Mouse (Mus musculus) ES-E14 (cell line): ENCODE measurements at regions not wholly inside any gene's neighbourhood (a gene's known extent, or its start where the extent isn't known, plus 50 kb on each side); places are given as distances from the start of the nearest gene placed in this dataset.

ENCODE experiments used
- MAFK ChIP-seq: IDR thresholded peaks from 2 replicates; pipeline ENCODE4 v1.6.1; 2014; ENCODE audit warnings: mild to moderate bottlenecking, low read depth, low read length, inconsistent platforms; ENCODE audit not compliant: insufficient read depth
- ZC3H11A ChIP-seq: IDR thresholded peaks from 2 replicates; pipeline ENCODE4 v1.6.1; 2012; ENCODE audit warnings: low read depth, mild to moderate bottlenecking, inconsistent platforms, low read length, borderline replicate concordance

- TF ChIP-seq MAFK (no peak), ZC3H11A (no peak)
Observed at GRCm38 (mm10) chr17:65193341-65193740, 347.2 kb downstream of the Tmem232 start.
